Mouse (Mus musculus) gastrocnemius, postnatal 14 days (tissue): ENCODE results near the gene Abca2. TPM values are rescaled to one million over a fixed set of nuclear protein-coding genes. Genes with fewer than 3 reads are reported as not detected.

Experiments used
- DNase-seq: peaks from one replicate; pipeline ENCODE4 v3.0.0; 2021; ENCODE audit warnings: mixed read lengths
- intact Hi-C: fragments of 180-260 bp; cut with DNase I; formaldehyde crosslinking; loops from one replicate; pipeline ENCODE4 v1.15.1; 2025; ENCODE audit warnings: low total_unique reads
- total RNA-seq, 2 experiments: library from RNA; stranded (reverse); gene quantifications; 2 replicates each; pipeline ENCODE4 v1.2.3; 2021

Gene Abca2
- total RNA-seq, 2 experiments from 2014 or later, result 9.2 to 11.6 TPM

DNA sequence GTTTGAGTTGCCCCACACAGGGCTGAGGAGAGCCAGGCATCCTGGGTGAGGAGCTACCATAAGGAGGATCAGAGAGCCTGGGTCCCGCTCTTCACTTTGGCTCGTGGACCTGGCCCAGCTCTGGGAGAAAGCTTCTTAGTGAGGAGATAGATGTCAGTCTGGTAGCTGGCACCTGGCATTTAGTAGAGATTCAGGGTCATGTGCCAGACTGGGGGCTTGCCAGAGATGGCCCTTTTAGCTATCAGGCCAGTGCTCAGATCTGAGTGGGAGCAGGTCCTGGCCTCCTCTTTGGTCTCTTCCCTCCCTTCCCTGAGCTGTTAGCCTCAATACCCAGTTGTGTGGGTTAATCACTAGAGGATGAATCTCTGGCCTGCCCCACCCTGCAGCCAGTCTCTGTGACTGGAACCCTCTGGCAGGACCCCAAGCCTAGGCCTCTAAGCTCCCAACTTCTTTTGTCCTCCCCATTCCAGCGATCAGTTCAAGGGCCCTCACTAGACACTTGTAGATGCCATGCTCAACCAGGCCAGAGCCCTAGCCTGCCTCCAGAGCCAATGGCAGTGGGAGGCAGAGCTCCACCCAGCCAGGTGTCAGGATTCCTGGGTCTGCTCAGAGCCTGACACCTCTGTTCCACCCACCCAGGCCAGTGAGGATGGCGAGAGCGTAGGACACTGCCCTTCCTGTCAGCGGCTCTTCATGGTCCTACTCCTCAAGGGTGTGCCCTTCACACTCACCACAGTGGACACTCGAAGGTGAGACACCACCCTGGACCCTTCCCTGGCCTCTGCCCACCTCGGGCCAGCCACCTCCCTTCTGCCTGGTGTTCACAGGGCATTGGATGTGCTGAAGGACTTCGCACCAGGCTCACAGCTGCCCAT is 28.8 kb downstream of the Abca2 start:
- intact Hi-C loops, result no loop called here
- no peak for DNase-seq

- intact Hi-C loops, result no loop called here
- DNase-seq, result peak; percentile 79
Measured at GRCm38 (mm10) chr2:25458911-25459310, 30.4 kb downstream of the Abca2 start.

DNA sequence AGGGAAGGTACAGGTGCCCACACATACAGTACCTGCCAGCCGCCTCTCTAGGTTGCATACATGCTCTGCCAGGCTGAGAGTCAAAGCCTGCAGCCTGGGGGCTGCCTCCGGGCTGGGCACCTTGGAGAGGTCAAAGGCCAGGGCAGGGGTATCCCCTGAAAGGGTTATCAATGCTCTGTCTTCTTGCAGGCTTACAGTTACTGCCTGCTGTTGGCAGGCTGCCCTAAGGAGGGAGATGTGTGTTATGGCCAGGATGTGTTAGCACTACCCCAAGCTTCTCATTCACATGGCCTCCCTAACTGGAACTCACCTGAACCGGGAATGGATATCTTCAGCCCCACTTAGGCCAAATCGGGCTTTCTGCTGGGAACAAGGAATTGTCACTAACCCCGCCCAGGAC is 31.6 kb downstream of the Abca2 start:
- peak; percentile 28 for DNase-seq
- intact Hi-C loops, result no loop called here

GRCm38 (mm10) chr2:25460551-25461309 is 32.2 kb downstream of the Abca2 start, which contains the start of gene Paxx:
Paxx (minus strand) TSS chr2:25461094.
- peak; percentile 92 for DNase-seq
- intact Hi-C loops, result no loop called here

DNA sequence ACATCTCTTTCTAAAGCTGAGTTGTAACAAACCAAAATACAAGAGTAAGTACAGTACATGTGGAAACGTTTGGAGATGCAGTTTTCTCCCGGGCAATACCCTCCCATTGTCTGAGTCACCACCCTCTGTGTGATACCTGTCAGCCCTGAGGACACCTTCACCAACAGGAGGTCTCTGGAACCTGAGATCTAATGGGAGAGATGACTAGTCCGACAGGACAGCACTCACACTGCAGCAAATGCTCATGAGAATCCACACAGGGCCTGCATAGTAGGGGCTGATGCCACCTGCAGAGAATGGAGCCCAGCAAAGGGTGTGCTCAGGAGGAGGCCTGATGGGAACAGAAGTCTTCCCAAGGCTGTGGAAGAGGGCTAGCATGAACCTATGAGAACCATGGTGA is 32.9 kb downstream of the Abca2 start:
- DNase-seq, result no peak
- intact Hi-C loops, result no loop called here

DNA sequence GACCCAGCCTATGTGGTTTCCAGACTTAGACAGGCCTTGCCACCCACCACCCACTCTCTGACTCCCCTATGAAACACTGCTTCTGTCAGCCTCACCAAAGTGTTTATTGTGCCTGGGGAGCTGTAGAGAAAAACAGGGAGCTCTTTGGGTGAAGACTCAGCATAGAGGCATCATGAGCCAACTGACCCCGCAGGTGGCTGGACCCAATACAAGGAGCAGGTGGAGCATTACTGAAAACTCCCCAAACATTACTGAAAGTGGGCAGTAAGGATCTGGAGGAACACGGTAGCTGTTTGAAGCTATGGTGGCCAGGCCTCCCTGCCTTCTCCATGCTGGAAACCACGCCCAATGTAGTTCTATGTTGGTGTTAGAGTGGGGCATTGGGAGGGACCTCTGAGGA is 35.1 kb downstream of the Abca2 start:
- no peak for DNase-seq
- intact Hi-C loops, result no loop called here

GRCm38 (mm10) chr2:25465256-25465655 is 36.8 kb downstream of the Abca2 start:
- intact Hi-C loops, result no loop called here
- DNase-seq, result no peak

DNA sequence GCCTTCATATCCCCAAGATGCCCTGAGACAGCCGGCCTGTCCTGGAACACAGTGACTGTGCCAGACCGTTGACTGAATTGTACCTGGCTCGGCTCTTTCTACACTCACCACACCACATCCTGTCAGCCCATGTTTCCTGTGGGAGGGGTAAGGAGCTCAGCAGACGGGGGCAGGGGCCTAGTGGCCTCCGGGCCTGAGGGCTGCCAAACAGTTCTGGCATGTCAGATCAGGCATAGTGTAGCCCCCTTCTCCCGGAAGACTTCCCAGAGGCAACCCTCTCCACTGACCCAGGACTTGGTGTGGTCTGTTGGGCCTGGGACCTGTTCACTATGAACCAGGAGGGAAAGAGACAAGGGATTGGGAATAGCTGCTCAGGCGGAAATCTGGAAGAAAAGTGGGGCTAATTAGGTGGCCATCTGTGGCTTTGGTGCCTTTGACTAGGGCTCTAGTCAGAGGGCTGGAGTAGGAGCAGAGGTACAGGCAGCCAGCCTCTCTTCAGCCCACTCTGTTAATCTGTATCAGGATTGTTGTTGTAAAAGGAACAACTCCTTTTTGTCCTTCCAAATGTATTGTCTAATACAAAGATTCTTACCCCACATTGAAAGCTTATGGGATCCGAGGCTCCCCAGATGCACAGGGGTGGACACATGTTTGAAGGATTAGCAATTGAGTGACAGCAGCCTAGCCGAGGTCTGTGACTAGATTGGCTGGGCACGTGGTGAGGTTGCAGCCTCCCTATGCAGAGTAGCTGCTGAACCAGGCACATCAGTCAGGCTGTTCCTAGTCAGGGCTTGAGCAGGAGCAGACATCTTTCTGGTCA is 37.5 kb downstream of the Abca2 start:
- intact Hi-C loops, result no loop called here
- no peak for DNase-seq

DNA sequence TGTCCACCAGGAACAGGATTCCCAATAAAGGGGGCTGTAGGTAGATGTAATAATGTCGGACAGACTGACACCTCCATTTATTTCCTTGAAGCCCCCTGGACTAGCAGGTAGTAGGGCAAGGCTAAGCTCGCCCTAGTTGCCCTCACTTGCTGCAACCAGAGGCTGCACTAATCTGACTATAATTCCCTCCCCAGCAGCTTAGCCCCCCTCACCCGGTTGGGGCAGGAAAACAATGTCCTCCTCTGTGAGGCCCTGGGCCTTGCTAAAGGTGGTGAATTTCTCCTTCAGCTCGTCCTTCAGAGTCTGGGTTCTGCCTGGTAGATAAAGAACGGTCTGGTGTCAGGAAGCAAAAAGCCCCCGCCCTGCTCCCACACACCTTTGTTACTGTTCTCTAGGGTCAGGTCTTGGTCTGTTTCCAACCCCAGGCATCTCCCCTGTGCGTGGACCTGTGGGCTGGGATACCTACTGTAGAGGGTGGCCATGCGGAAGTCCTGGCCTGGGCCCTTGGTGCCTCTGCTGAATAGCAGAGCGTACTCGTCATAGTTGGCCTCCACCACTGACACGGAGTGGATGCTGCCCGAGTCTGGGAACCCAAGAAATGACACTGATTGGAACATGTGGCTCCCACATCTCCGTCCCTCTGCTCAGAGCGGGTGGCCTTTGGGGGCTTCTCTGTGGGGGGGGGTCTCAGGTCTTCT is 39.3 kb downstream of the Abca2 start:
- intact Hi-C loops, result no loop called here
- no peak for DNase-seq

DNA sequence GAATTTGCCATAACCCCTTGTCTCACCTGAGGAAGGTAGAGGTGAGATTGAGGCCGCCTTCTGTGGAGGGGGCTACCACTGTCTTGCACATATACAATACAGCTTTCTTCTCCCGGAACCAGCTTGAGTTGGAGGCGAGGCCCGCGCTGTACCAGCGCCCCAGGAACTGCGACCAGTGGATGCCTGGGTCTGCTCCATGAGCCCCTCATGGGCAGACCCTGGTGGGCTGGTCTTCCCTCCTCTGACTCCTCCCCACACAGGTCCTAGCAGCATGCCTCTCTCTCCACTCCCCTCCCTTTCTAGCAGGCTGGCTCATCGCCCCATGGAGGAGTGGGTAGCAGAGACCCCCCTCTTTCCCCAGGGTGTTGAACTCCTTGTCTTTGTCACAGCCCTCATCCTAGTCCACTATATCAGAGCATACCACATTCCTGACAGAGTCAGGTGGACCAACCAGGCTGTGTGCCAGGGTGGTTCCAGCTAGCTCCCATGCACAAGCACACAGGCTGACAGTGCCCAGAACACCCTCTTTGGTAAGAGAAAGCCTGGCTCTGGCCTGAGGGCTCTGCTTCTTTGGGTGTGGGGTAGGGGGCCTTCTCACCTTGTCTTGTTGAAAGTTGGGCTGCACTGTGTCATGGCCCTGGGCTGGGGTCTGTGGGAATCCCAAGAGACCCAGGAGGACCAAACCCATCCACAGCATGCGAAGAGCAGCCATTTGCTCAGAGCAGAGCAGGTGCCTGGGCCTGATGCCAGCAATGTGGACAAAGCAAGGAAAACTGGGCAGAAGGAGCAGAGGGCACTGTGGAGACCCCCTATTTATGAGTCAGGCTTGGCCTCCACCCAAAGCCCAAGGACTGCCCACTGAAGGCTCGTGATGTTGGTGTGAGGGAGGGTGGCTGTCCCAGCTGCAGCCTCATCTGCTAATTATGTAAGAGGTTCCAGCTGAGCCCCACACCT is 40.7 kb downstream of the Abca2 start:
- intact Hi-C loops, result no loop called here
- DNase-seq, result no peak

DNA sequence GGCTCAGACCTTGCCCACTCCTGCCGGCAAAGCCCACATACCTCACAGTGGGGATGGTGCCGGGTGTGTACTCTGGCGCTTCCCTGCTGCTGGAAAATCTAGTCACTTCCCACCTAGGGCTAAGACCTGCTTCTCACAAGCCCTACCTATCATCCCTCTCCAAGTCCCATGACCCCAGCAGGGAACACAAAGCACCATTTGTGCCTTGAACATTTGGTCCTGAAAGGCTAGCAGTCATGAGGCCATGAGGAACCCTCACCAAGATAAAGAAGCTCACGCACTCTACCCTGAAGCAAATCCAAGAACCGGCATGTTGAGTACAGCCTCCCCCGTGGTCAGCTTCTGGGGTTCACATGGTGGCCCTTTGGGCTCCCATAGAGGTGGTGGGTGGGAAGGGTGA is 41.5 kb downstream of the Abca2 start, which contains the start of gene Ptgds:
Ptgds (minus strand) TSS at position 78 of the 400 bp plus-strand sequence.
- DNase-seq, result no peak
- intact Hi-C loops, result no loop called here

GRCm38 (mm10) chr2:25472550-25472949 is 44.0 kb downstream of the Abca2 start:
- DNase-seq, result no peak
- intact Hi-C loops, result no loop called here

GRCm38 (mm10) chr2:25477541-25477940 is 49.0 kb downstream of the Abca2 start:
- DNase-seq, result no peak
- intact Hi-C loops, result no loop called here

DNA sequence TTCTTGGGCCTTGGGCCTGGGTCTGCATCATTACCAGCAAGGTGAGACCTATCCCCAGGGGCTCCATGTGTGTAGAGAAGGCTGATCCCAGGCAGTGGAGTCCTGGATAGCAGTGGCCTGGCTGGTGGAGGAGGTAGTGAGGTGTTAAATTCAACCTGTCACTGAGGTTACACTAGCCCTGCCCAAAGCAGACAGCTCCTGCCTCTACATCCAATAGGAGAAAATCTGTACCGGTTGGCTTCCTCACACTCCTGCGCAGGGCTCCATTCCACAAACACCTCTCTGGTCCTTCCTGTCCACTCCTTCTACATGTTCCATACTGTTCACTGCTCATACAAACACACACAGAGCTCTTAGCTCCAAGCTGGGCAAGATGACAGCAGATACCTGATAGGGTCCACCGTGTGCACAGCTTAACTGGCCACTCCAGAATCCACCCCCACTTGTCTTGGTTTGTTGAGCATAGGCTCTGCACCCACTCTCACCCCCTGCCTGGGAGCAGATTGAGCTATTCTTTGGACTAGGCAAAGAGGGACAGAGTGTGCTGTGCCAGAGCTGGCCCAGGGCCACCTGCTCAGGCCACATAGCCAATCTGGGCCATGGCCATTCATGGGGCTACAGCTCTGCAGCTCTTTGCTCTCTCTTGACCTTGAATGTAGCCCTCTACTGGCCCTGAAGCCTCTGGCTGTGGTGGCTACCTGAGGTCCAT is 49.6 kb downstream of the Abca2 start:
- intact Hi-C loops, result no loop called here
- DNase-seq, result peak; percentile 46

GRCm38 (mm10) chr2:25479551-25480311 is 51.2 kb downstream of the Abca2 start:
- no peak for DNase-seq
- intact Hi-C loops, result loop anchor here (5.0 kb wide), 1 partner anchor 57 kb away; the partner anchor contains the start of gene Fut7

GRCm38 (mm10) chr2:25480541-25480940 is 52.0 kb downstream of the Abca2 start:
- intact Hi-C loops, result loop anchor here (5.0 kb wide), 1 partner anchor 58 kb away; the partner anchor contains the start of gene Fut7
- no peak for DNase-seq

- intact Hi-C loops, result loop anchor here (5.0 kb wide), 1 partner anchor 61 kb away; the partner anchor contains the start of gene Fut7
- DNase-seq, result no peak
Measured at GRCm38 (mm10) chr2:25482969-25483368, 54.5 kb downstream of the Abca2 start.
